Mouse (Mus musculus) limb, embryonic 10.5 days (tissue): ENCODE data around the gene Slc17a7. TPM values are rescaled to one million over a fixed set of nuclear protein-coding genes. Genes with fewer than 3 reads are reported as not detected.
"Not testable (repeated sequence)": the region's sequence is repeated elsewhere in the genome, so short reads cannot be mapped to it uniquely, and the experiment has no call there.

Experiments used
- DNase-seq: peaks from one replicate; pipeline ENCODE4 v3.0.0-alpha.2; 2017; ENCODE audit warnings: low spot score
- H3K27ac ChIP-seq: fragments of 300-500 bp; sonication (generic); 2 replicates; pipeline ENCODE4 v1.5.1; 2016; ENCODE audit warnings: mild to moderate bottlenecking
- H3K27me3 ChIP-seq: fragments of 300-500 bp; sonication (generic); 2 replicates; pipeline ENCODE4 v1.6.1; 2016; ENCODE audit warnings: low read depth, mild to moderate bottlenecking; ENCODE audit not compliant: poor library complexity, severe bottlenecking
- H3K36me3 ChIP-seq: fragments of 300-500 bp; sonication (generic); 2 replicates; pipeline ENCODE4 v1.6.1; 2016; ENCODE audit warnings: mild to moderate bottlenecking, moderate library complexity
- H3K4me1 ChIP-seq: fragments of 300-500 bp; sonication (generic); 2 replicates; pipeline ENCODE4 v1.6.1; 2016
- H3K4me3 ChIP-seq: fragments of 300-500 bp; sonication (generic); 2 replicates; pipeline ENCODE4 v1.5.1; 2016; ENCODE audit warnings: mild to moderate bottlenecking, moderate library complexity
- H3K9me3 ChIP-seq: fragments of 300-500 bp; sonication (generic); replicated peaks from 2 replicates; pipeline ENCODE4 v1.6.1; 2016; ENCODE audit warnings: mild to moderate bottlenecking
- WGBS: fragments of 180-500 bp; shearing (Covaris S2); methylation state at CpG from one replicate; pipeline ENCODE4 v1.1.7; 2016; 5-methylcytosine and 5-hydroxymethylcytosine counted together
- polyA plus RNA-seq: library from polyadenylated mRNA; unstranded; fragments of >200 nt; fragmentation: Nextera tagmentation; extraction: Ambion mirVana; gene quantifications from 2 replicates; pipeline ENCODE4 v1.2.1, GENCODE M21; 2016

The Slc17a7 gene
- polyA plus RNA-seq, 1 experiment from 2014 or later = 0.06 TPM

- Histone ChIP-seq H3K4me3 (peak overlapping the region; percentile 49), H3K36me3 (peaks cover 36% of the 10 kb centered on the region), H3K27me3 (peaks cover 54% of the 10 kb centered on the region), H3K4me1 (peaks cover 23% of the 10 kb centered on the region), H3K9me3 (no peaks in the 10 kb centered on the region), H3K27ac (no peak overlapping the region)
- WGBS = 28% methylated on average over 6 of the region's 6 CpGs
- no peak for DNase-seq
These were observed 1.2 kb upstream of the Slc17a7 start for GRCm38 (mm10) chr7:45162551-45162950.

DNA sequence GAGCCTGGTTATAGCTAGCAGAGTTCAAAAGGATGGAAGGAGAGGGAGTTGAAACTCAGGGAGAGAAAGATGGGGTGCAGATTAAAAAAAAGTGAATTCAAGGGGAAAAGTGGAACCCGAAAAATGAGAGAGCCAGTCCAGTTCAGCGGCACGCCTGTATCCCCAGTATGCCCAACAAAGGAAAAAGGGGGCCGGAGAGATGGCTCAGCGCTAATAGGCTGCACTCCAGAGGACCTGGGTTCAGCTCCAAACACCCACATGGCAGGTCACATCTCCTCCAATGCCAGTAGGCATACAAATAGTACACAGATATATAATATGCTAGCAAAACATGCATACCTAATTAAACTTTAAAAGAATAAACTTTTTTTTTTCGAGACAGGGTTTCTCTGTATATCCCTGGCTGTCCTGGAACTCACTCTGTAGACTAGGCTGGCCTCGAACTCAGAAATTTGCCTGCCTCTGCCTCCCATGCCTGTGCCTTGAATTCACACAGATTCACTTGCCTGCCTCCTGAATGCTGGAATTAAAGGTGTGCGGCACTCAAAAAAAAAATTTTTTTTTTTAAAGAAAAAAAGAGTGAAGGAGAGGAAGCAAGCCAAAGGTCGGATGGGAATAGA, 643 bp upstream of the Slc17a7 start:
- DNase-seq = no peak
- H3K4me3 ChIP-seq = peak overlapping the region; percentile 54; the same call in 1 of the 2 replicates
- peaks cover 27% of the 10 kb centered on the region for H3K4me1 ChIP-seq
- H3K27me3 ChIP-seq = peaks cover 60% of the 10 kb centered on the region
- H3K27ac ChIP-seq = no peak overlapping the region
- H3K9me3 ChIP-seq = no peaks in the 10 kb centered on the region
- H3K36me3 ChIP-seq = peaks cover 31% of the 10 kb centered on the region
- WGBS = 74% methylated on average over 9 of the region's 9 CpGs

DNA sequence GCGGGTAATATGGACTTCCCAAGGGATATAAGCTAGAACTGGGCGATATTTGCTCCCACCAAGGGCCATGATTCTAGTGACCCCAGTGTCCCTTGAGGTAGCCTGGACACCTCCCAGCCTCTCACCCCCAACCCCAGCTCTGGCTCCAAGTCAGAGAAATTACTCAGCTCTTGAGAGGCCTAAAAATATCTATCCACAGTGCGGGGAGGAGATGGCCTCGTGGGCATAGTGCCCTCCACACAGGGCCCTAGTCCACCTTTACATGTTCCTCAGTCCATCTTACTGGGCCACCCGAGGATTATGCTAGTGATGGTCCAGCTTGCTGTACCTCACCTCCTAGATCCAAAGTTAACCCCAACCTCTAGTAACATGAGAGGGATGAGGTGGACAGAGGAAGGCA, 1.1 kb downstream of the Slc17a7 start:
- WGBS = 58% methylated on average over 5 of the region's 5 CpGs
- Histone ChIP-seq H3K27me3 (peaks cover 77% of the 10 kb centered on the region), H3K36me3 (peaks cover 18% of the 10 kb centered on the region), H3K9me3 (peaks cover 12% of the 10 kb centered on the region), H3K4me1 (peaks cover 27% of the 10 kb centered on the region), H3K27ac (no peak overlapping the region), H3K4me3 (no peak overlapping the region)
- no peak for DNase-seq

DNA sequence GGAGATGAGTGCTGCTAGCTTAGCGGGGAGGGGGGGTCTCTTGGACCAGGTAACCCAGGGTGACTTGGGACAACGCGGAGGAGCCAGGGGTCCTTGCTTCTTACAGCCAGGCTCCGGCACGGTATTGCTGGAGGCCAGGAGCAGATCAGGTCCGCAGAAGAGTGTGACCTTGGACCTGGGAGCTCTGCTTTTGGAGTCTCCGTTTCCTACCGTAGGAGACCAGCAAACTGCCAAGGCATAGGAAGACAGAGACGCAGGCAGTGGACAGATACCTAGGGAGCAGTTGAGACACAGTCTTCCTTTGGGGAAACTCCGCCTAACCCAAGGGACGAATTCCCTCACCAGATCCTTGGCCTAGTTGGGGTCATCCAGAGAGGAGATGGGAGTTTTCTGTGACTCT, 2.0 kb downstream of the Slc17a7 start:
- 48% methylated on average over 11 of the region's 11 CpGs for WGBS
- peaks cover 12% of the 10 kb centered on the region for H3K36me3 ChIP-seq

DNA sequence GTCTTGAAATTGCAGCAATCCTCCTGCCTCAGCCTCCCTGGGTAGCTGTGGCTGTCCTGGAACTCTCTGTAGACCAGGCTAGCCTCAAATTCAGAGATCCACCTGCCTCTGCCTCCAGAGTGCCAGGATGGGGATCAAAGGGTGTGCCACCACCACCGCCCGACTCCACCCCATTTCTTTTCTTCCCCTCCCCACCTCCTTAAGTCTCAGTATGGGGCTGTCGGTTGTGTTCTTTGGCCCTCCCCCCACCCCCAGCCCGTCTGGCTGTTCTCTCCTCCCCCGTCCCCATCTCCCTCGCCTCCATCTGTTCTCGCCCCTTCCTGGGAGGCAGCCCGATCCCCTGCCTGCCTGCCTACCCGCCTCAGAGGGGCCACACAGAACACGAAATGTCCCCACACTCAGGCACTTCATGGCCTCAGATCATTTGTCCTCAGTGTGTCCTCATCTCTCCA, 3.2 kb downstream of the Slc17a7 start:
- H3K27ac ChIP-seq = no peak overlapping the region
- WGBS = 26% methylated on average over 10 of the region's 10 CpGs
- H3K9me3 ChIP-seq = peaks cover 23% of the 10 kb centered on the region
- peaks cover 21% of the 10 kb centered on the region for H3K4me1 ChIP-seq
- peaks cover 98% of the 10 kb centered on the region for H3K27me3 ChIP-seq
- H3K4me3 ChIP-seq = no peak overlapping the region
- H3K36me3 ChIP-seq = peaks cover 7% of the 10 kb centered on the region; the same call in 1 of the 2 replicates
- DNase-seq = no peak

More for the DNA sequence above, 2.0 kb downstream of the Slc17a7 start:
- Histone ChIP-seq H3K4me3 (no peak overlapping the region), H3K27ac (no peak overlapping the region), H3K4me1 (peaks cover 27% of the 10 kb centered on the region), H3K9me3 (peaks cover 21% of the 10 kb centered on the region), H3K27me3 (peaks cover 86% of the 10 kb centered on the region)
- DNase-seq = no peak

DNA sequence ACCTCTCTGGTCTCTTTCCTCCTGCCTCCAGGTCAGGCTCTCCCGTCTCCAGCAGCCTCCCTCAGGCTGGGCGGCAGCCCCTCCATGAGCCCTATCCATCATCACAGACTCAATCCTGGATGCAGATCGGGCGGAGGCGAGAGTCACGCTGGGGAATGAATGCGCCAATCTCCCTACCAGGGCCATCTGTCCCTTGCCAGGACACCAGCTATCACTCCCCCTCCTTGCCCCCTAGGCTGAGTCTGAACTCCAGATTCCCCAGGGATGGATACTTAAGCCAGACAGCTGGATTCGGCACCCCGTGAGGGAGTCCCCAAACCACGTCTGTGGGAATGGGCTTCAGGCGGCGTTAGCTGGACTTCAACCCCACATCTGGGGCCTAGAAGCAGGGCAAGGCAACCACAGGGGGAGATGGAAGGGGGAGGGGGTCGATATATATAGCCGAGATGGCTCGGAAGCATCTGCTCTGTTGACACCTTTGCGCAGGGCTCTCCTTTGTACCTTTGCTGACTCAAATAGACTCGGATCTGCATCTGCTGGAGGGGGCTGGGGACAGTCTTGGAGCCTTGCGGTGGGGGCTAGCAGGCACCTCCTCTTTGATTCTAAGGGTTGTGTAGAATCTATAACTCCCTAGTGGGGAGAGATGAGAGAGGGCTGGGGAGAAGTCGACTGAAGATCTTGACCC, 4.2 kb downstream of the Slc17a7 start:
- Histone ChIP-seq H3K4me1 (peaks cover 13% of the 10 kb centered on the region), H3K4me3 (no peak overlapping the region), H3K27me3 (peaks cover 100% of the 10 kb centered on the region), H3K27ac (no peak overlapping the region), H3K9me3 (peaks cover 23% of the 10 kb centered on the region), H3K36me3 (peaks cover 7% of the 10 kb centered on the region; the same call in 1 of the 2 replicates)
- WGBS = 3% methylated on average over 19 of the region's 19 CpGs
- DNase-seq = no peak

GRCm38 (mm10) chr7:45168656-45169055, 4.9 kb downstream of the Slc17a7 start:
- Histone ChIP-seq H3K4me3 (0 out of 2 replicates have a peak overlapping the region, but pooled peaks have one; percentile 11), H3K4me1 (peaks cover 11% of the 10 kb centered on the region), H3K27me3 (peaks cover 98% of the 10 kb centered on the region), H3K36me3 (peaks cover 7% of the 10 kb centered on the region; the same call in 1 of the 2 replicates), H3K9me3 (peaks cover 23% of the 10 kb centered on the region), H3K27ac (no peak overlapping the region)
- DNase-seq = no peak
- 7% methylated on average over 24 of the region's 24 CpGs for WGBS

GRCm38 (mm10) chr7:45169495-45169894, 5.7 kb downstream of the Slc17a7 start:
- Histone ChIP-seq H3K4me1 (peaks cover 4% of the 10 kb centered on the region), H3K4me3 (no peak overlapping the region), H3K27me3 (peaks cover 98% of the 10 kb centered on the region), H3K36me3 (peaks cover 7% of the 10 kb centered on the region; the same call in 1 of the 2 replicates), H3K9me3 (peaks cover 23% of the 10 kb centered on the region), H3K27ac (no peak overlapping the region)
- no peak for DNase-seq
- WGBS = 91% methylated on average over 3 of the region's 3 CpGs

- Histone ChIP-seq H3K27ac (no peak overlapping the region), H3K27me3 (peaks cover 98% of the 10 kb centered on the region), H3K4me3 (no peak overlapping the region), H3K4me1 (peaks cover 18% of the 10 kb centered on the region), H3K9me3 (peaks cover 23% of the 10 kb centered on the region), H3K36me3 (peaks cover 7% of the 10 kb centered on the region; the same call in 1 of the 2 replicates)
- WGBS = 55% methylated on average over 7 of the region's 7 CpGs
- no peak for DNase-seq
These were observed 9.2 kb downstream of the Slc17a7 start for GRCm38 (mm10) chr7:45172974-45173373.

DNA sequence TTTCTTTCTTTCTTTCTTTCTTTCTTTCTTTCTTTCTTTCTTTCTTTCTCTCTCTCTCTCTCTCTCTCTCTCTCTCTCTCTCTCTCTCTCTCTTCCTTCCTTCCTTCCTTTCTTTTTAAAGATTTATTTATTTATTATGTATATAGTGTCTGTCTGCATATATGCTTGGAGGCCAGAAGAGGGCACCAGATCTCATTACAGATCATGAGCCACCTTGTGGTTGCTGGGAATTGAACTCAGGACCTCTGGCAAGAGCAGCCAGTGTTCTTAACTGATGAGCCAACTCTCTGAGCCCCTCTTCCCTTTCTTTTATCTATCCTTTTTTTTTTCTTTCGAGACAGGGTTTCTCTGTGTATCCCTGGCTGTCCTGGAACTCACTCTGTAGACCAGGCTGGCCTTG, 10.0 kb downstream of the Slc17a7 start:
- H3K36me3 ChIP-seq, DNase-seq, H3K4me3 ChIP-seq, H3K27ac ChIP-seq: not testable (repeated sequence)
- WGBS = 60% methylated on average over 1 of the region's 1 CpGs
- Histone ChIP-seq H3K9me3 (peaks cover 21% of the 10 kb centered on the region), H3K27me3 (peaks cover 98% of the 10 kb centered on the region), H3K4me1 (peaks cover 17% of the 10 kb centered on the region)

GRCm38 (mm10) chr7:45174567-45175280, 11.0 kb downstream of the Slc17a7 start:
- H3K27me3 ChIP-seq = peaks cover 98% of the 10 kb centered on the region
- peak overlapping the region; percentile 29 for H3K4me3 ChIP-seq
- H3K27ac ChIP-seq = no peak overlapping the region
- peaks cover 12% of the 10 kb centered on the region for H3K9me3 ChIP-seq
- peak; percentile 47 for DNase-seq
- WGBS = 6% methylated on average over 28 of the region's 29 CpGs
- H3K36me3 ChIP-seq = peaks cover 3% of the 10 kb centered on the region; the same call in 1 of the 2 replicates
- peaks cover 17% of the 10 kb centered on the region for H3K4me1 ChIP-seq

- peaks cover 98% of the 10 kb centered on the region for H3K27me3 ChIP-seq
- WGBS = 3% methylated on average over 13 of the region's 13 CpGs
- peaks cover 5% of the 10 kb centered on the region; the same call in 1 of the 2 replicates for H3K9me3 ChIP-seq
- no peak overlapping the region for H3K27ac ChIP-seq
- peak overlapping the region; percentile 40; the same call in 1 of the 2 replicates for H3K4me3 ChIP-seq
- no peaks in the 10 kb centered on the region for H3K36me3 ChIP-seq
- H3K4me1 ChIP-seq = peaks cover 17% of the 10 kb centered on the region
- peak; percentile 51 for DNase-seq
These were observed 11.6 kb downstream of the Slc17a7 start for GRCm38 (mm10) chr7:45175398-45175797.
